Mouse (Mus musculus): ENCODE measurements around the gene Rps6ka2. TPM values are rescaled to one million over a fixed set of nuclear protein-coding genes. Genes with fewer than 3 reads are reported as not detected.

Gene Rps6ka2
- polyA plus RNA-seq, 1 experiment from 2014 or later, result 40.7 TPM

Other genes with a start within 250 kb of the Rps6ka2 start
- 39.4 and 41.6 TPM in 2 replicates for gene Rsph3b, start 221.4 kb upstream of the Rps6ka2 start, polyA plus RNA-seq (2016; fragmentation: Nextera tagmentation; extraction: Ambion mirVana)
- 50.4 and 55.7 TPM in 2 replicates for gene Tagap1, start 209.0 kb upstream of the Rps6ka2 start, polyA plus RNA-seq (2016; fragmentation: Nextera tagmentation; extraction: Ambion mirVana)
- 105 and 110 TPM in 2 replicates for gene Rnaset2b, start 199.5 kb upstream of the Rps6ka2 start, polyA plus RNA-seq (2016; fragmentation: Nextera tagmentation; extraction: Ambion mirVana)
- 0.28 and 0.38 TPM in 2 replicates for gene Gm49721, start 191.2 kb upstream of the Rps6ka2 start, polyA plus RNA-seq (2016; fragmentation: Nextera tagmentation; extraction: Ambion mirVana)
- gene Gm1604a, start 144.5 kb upstream of the Rps6ka2 start, polyA plus RNA-seq (2016; fragmentation: Nextera tagmentation; extraction: Ambion mirVana), result not detected in 2 replicates
- gene Tcp10a, start 154.5 kb downstream of the Rps6ka2 start, polyA plus RNA-seq (2016; fragmentation: Nextera tagmentation; extraction: Ambion mirVana), result not detected in 2 replicates
- not detected in 2 replicates for gene Ttll2, start 182.6 kb downstream of the Rps6ka2 start, polyA plus RNA-seq (2016; fragmentation: Nextera tagmentation; extraction: Ambion mirVana)
- gene Gm49630, start 201.9 kb downstream of the Rps6ka2 start, polyA plus RNA-seq (2016; fragmentation: Nextera tagmentation; extraction: Ambion mirVana), result not detected in 2 replicates
- gene Unc93a2, start 215.3 kb downstream of the Rps6ka2 start, polyA plus RNA-seq (2016; fragmentation: Nextera tagmentation; extraction: Ambion mirVana), result 0.09 TPM in 1 of 2 replicates, not detected in the other